Mouse (Mus musculus): ENCODE data around the gene Tmem9b.

DNA sequence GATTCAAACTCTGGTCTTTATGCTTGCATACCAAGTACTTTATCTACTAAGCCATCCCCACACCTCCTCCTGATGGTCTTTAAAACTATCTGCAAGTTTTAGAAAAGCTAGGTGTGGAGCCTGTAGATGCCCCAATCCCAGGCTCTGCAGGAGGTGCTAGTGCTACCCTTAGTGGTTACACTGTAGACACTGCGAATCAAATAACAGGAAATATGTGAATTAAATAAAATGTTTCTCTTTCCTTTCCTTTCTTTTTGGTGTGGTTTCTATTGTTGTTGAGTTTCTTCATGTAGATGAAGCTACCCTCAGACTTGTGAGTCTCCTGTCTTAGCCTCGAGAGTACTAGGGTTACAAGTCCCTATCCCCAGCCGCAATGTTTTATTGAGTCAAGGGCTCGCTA lies 11.0 kb downstream of the Tmem9b start:
- TF ChIP-seq CTCF (IDR thresholded peaks at IDR 0.05) (no peak), EP300 (IDR thresholded peaks at IDR 0.05) (no peak)

Data from lung, postnatal 0 days (tissue).